Mouse (Mus musculus) testis, adult 2 months (tissue): ENCODE measurements around the gene Rtl10. TPM values are rescaled to one million over a fixed set of nuclear protein-coding genes. Genes with fewer than 3 reads are reported as not detected.
A peak's percentile ranks its signal among the peaks of the same experiment; 100 is the strongest.

Experiments
- H3K27ac ChIP-seq: fragments of 200-500 bp; 2 replicates; pipeline ENCODE4 v1.5.1; 2012; ENCODE audit warnings: low read depth, low read length; ENCODE audit not compliant: control insufficient read depth, insufficient read depth
- H3K27me3 ChIP-seq: fragments of 200-500 bp; 2 replicates; pipeline ENCODE4 v1.6.1; 2012; ENCODE audit warnings: mild to moderate bottlenecking, low read length, moderate library complexity; ENCODE audit not compliant: control insufficient read depth, insufficient read depth
- H3K36me3 ChIP-seq: fragments of 200-500 bp; 2 replicates; pipeline ENCODE4 v1.6.1; 2012; ENCODE audit warnings: mild to moderate bottlenecking, low read length; ENCODE audit not compliant: control insufficient read depth, insufficient read depth
- H3K4me1 ChIP-seq: fragments of 200-500 bp; 2 replicates; pipeline ENCODE4 v1.6.1; 2012; ENCODE audit warnings: low read length; ENCODE audit not compliant: control insufficient read depth, insufficient read depth
- H3K4me3 ChIP-seq: fragments of 200-500 bp; 2 replicates; pipeline ENCODE4 v1.5.1; 2012; ENCODE audit warnings: low read depth, mild to moderate bottlenecking, low read length, moderate library complexity, mixed read lengths; ENCODE audit not compliant: control insufficient read depth
- CTCF ChIP-seq: fragments of 200-500 bp; IDR thresholded peaks from 2 replicates; pipeline ENCODE4 v1.5.1; 2012; ENCODE audit warnings: low read depth, mild to moderate bottlenecking, inconsistent platforms, low read length, moderate library complexity; ENCODE audit not compliant: control insufficient read depth, insufficient read depth, insufficient replicate concordance
- POLR2A ChIP-seq: fragments of 200-500 bp; IDR thresholded peaks from 2 replicates; pipeline ENCODE4 v1.6.1; 2012; ENCODE audit warnings: low read depth, mild to moderate bottlenecking, inconsistent platforms, low read length, moderate library complexity; ENCODE audit not compliant: control insufficient read depth
- polyA plus RNA-seq: library from polyadenylated mRNA; depleted of rRNA; stranded (reverse); fragments of >200 nt; gene quantifications from 2 replicates; pipeline ENCODE4 v1.2.3, GENCODE M21; 2012; rRNA removed

Rtl10 gene
- 7.0 and 7.1 TPM in 2 replicates for polyA plus RNA-seq

- Histone ChIP-seq H3K4me3 (peak within 1 kb of the TSS; percentile 91), H3K27me3 (no peaks in the 10 kb centered on the region), H3K36me3 (no peaks in the 10 kb centered on the region), H3K27ac (peak within 1 kb of the TSS; percentile 84), H3K4me1 (peaks cover 8% of the 10 kb centered on the region)
- TF ChIP-seq CTCF (no peak), POLR2A (peak; percentile 83)
Measured at GRCm38 (mm10) chr16:18498558-18498990, at the start of gene Rtl10, which contains the start of gene Gnb1l. TSS of gene Rtl10 (plus strand) at chr16:18498901. TSS of gene Gnb1l (plus strand) at chr16:18498713.

- Histone ChIP-seq H3K27ac (no peak overlapping the region), H3K4me3 (no peak overlapping the region), H3K36me3 (no peaks in the 10 kb centered on the region), H3K4me1 (peaks cover 2% of the 10 kb centered on the region; the same call in 1 of the 2 replicates), H3K27me3 (no peaks in the 10 kb centered on the region)
- TF ChIP-seq POLR2A, result no peak
- no peak for TF ChIP-seq CTCF
Measured at GRCm38 (mm10) chr16:18449005-18449404, 49.7 kb upstream of the Rtl10 start.

- H3K4me3 ChIP-seq, result no peak overlapping the region
- no peak for TF ChIP-seq POLR2A
- TF ChIP-seq CTCF, result no peak
- no peaks in the 10 kb centered on the region for H3K36me3 ChIP-seq
- H3K27me3 ChIP-seq, result no peaks in the 10 kb centered on the region
- peaks cover 2% of the 10 kb centered on the region; the same call in 1 of the 2 replicates for H3K4me1 ChIP-seq
- H3K27ac ChIP-seq, result no peak overlapping the region
Measured at GRCm38 (mm10) chr16:18451486-18452181, 47.1 kb upstream of the Rtl10 start.

- H3K36me3 ChIP-seq, result no peaks in the 10 kb centered on the region
- TF ChIP-seq POLR2A, result no peak
- no peak for TF ChIP-seq CTCF
- H3K4me3 ChIP-seq, result no peak overlapping the region
- H3K27me3 ChIP-seq, result no peaks in the 10 kb centered on the region
- peaks cover under 1% of the 10 kb centered on the region; the same call in 1 of the 2 replicates for H3K4me1 ChIP-seq
- no peak overlapping the region for H3K27ac ChIP-seq
Measured at GRCm38 (mm10) chr16:18452361-18452862, 46.3 kb upstream of the Rtl10 start.

- Histone ChIP-seq H3K4me1 (no peaks in the 10 kb centered on the region), H3K4me3 (no peak overlapping the region), H3K27ac (no peak overlapping the region), H3K36me3 (no peaks in the 10 kb centered on the region), H3K27me3 (no peaks in the 10 kb centered on the region)
- TF ChIP-seq CTCF, result no peak
- no peak for TF ChIP-seq POLR2A
Measured at GRCm38 (mm10) chr16:18453846-18454245, 44.9 kb upstream of the Rtl10 start.

- no peak overlapping the region for H3K4me3 ChIP-seq
- no peaks in the 10 kb centered on the region for H3K36me3 ChIP-seq
- no peaks in the 10 kb centered on the region for H3K4me1 ChIP-seq
- no peak for TF ChIP-seq CTCF
- TF ChIP-seq POLR2A, result no peak
- H3K27me3 ChIP-seq, result no peaks in the 10 kb centered on the region
- no peak overlapping the region for H3K27ac ChIP-seq
Measured at GRCm38 (mm10) chr16:18455407-18455806, 43.3 kb upstream of the Rtl10 start.

GRCm38 (mm10) chr16:18458661-18459060, 40.0 kb upstream of the Rtl10 start:
- Histone ChIP-seq H3K27ac (no peak overlapping the region), H3K4me3 (no peak overlapping the region), H3K27me3 (no peaks in the 10 kb centered on the region), H3K36me3 (no peaks in the 10 kb centered on the region), H3K4me1 (no peaks in the 10 kb centered on the region)
- TF ChIP-seq POLR2A (no peak), CTCF (no peak)
